Mouse (Mus musculus): ENCODE measurements around the gene Palm3. TPM values are rescaled to one million over a fixed set of nuclear protein-coding genes. Genes with fewer than 3 reads are reported as not detected.

Gene Palm3
- polyA plus RNA-seq, 2 experiments: 3.0 to 8.6 TPM

GRCm38 (mm10) chr8:84069750-84070149 lies 48.5 kb downstream of the Palm3 start:
- no peak for DNase-seq (ENCODE audit: low spot score)
- no peak for ATAC-seq (ENCODE audit: low FRiP score, low read depth)
- H3K4me2 ChIP-seq (replicated peaks; ENCODE audit: low read depth, low read length, severe bottlenecking): no peak overlapping the region
- H3K27ac ChIP-seq (replicated peaks; ENCODE audit: low read depth, low read length): no peak overlapping the region
- no peaks in the 10 kb centered on the region for H3K27me3 ChIP-seq (ENCODE audit: control insufficient read depth, insufficient read depth, low read length)
- H3K36me3 ChIP-seq (ENCODE audit: control insufficient read depth, insufficient read depth, low read length): no peaks in the 10 kb centered on the region
- no peak for TF ChIP-seq POLR2A (IDR thresholded peaks at IDR 0.05; ENCODE audit: borderline replicate concordance, extremely low read depth, insufficient read depth, insufficient read length)
- no peak overlapping the region for H3K4me3 ChIP-seq (replicated peaks; ENCODE audit: low read length)
- 74% methylated on average over 2 of the region's 2 CpGs for WGBS
- H3K9me3 ChIP-seq (ENCODE audit: control insufficient read depth, low read length): no peaks in the 10 kb centered on the region
- peaks cover 15% of the 10 kb centered on the region; the same call in 1 of the 2 replicates for H3K4me1 ChIP-seq (ENCODE audit: control insufficient read depth, insufficient read depth, low read length)
- H3K9ac ChIP-seq (ENCODE audit: low read depth, low read length, severe bottlenecking): no peak overlapping the region

DNA sequence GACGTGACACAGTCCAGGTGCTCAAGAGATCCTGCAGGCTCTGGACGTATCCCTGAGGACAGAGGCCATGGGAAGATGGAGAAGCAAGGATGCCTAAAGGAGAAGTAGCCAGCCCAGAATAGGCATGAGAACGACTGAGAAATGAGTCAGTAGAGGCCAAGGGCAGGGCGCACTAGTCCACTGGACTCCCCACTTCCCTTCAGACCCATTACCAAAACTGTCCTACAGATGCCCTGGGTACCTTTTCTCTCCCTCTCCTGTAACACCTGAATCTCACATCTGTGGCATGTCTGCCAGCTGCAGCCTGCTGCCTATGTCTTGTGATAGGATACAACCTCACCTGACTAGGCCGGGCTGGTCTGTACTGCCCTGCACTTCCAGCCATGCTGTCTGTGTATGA lies 49.0 kb downstream of the Palm3 start:
- no peak overlapping the region for H3K9ac ChIP-seq (ENCODE audit: low read depth, low read length, severe bottlenecking)
- 92% methylated on average over 5 of the region's 5 CpGs for WGBS
- no peaks in the 10 kb centered on the region for H3K27me3 ChIP-seq (ENCODE audit: control insufficient read depth, insufficient read depth, low read length)
- no peak for DNase-seq (ENCODE audit: low spot score)
- no peaks in the 10 kb centered on the region for H3K9me3 ChIP-seq (ENCODE audit: control insufficient read depth, low read length)
- no peak for ATAC-seq (ENCODE audit: low FRiP score, low read depth)
- TF ChIP-seq POLR2A (IDR thresholded peaks at IDR 0.05; ENCODE audit: borderline replicate concordance, extremely low read depth, insufficient read depth, insufficient read length): no peak
- peaks cover 15% of the 10 kb centered on the region; the same call in 1 of the 2 replicates for H3K4me1 ChIP-seq (ENCODE audit: control insufficient read depth, insufficient read depth, low read length)
- 0 out of 2 replicates have a peak, but pooled peaks cover under 1% of the 10 kb centered on the region for H3K36me3 ChIP-seq (ENCODE audit: control insufficient read depth, insufficient read depth, low read length)
- no peak overlapping the region for H3K27ac ChIP-seq (replicated peaks; ENCODE audit: low read depth, low read length)
- H3K4me3 ChIP-seq (replicated peaks; ENCODE audit: low read length): no peak overlapping the region
- no peak overlapping the region for H3K4me2 ChIP-seq (replicated peaks; ENCODE audit: low read depth, low read length, severe bottlenecking)

DNA sequence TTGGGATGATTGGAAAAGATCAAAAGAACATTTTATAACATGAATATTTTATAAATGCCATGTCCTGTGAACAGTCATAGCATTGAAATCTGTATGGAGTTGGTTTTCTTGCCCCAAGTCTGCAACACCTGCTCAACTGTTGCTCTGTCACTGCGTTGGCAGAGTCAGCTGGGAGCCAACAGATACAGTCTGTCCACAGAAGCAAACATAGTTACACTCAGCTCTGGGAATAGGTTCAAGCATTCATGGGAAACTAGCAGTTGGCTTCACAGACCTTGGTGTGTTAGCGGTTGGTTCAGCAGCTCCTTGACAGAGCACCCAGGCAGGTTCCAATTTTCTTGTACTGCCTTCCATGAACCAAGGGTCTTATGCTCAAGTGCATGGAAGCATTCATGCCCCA lies 49.4 kb downstream of the Palm3 start:
- Histone ChIP-seq H3K4me2 (replicated peaks; ENCODE audit: low read depth, low read length, severe bottlenecking) (no peak overlapping the region), H3K9ac (ENCODE audit: low read depth, low read length, severe bottlenecking) (no peak overlapping the region), H3K9me3 (ENCODE audit: control insufficient read depth, low read length) (no peaks in the 10 kb centered on the region), H3K27me3 (ENCODE audit: control insufficient read depth, insufficient read depth, low read length) (no peaks in the 10 kb centered on the region), H3K27ac (replicated peaks; ENCODE audit: low read depth, low read length) (no peak overlapping the region), H3K4me3 (replicated peaks; ENCODE audit: low read length) (no peak overlapping the region), H3K4me1 (ENCODE audit: control insufficient read depth, insufficient read depth, low read length) (peaks cover 15% of the 10 kb centered on the region; the same call in 1 of the 2 replicates), H3K36me3 (ENCODE audit: control insufficient read depth, insufficient read depth, low read length) (0 out of 2 replicates have a peak, but pooled peaks cover 5% of the 10 kb centered on the region)
- no peak for DNase-seq (ENCODE audit: low spot score)
- 88% methylated on average over 2 of the region's 2 CpGs for WGBS
- TF ChIP-seq POLR2A (IDR thresholded peaks at IDR 0.05; ENCODE audit: borderline replicate concordance, extremely low read depth, insufficient read depth, insufficient read length): no peak
- no peak for ATAC-seq (ENCODE audit: low FRiP score, low read depth)

DNA sequence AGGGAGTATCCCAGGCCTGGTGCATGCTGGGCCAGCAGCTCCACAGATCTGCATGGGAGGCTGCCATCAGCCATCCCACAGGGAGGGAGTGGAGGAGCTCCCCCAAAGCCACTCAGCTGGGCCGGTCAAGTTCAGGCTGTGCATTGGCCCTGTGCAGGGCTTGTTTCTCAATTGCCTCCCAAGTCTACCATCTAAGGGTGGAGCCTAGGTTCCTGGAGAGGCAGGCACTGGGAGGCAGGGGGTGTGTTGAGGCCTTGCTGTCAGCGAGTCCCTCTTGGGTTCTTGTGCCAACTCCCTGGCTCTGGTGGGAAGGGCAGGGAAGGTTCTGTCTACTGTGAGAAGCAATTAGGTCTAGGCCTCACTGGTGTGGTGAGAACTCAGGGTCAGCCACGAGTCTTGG lies 50.6 kb downstream of the Palm3 start:
- no peak overlapping the region for H3K4me3 ChIP-seq (replicated peaks; ENCODE audit: low read length)
- TF ChIP-seq POLR2A (IDR thresholded peaks at IDR 0.05; ENCODE audit: borderline replicate concordance, extremely low read depth, insufficient read depth, insufficient read length): no peak
- no peak overlapping the region for H3K27ac ChIP-seq (replicated peaks; ENCODE audit: low read depth, low read length)
- H3K36me3 ChIP-seq (ENCODE audit: control insufficient read depth, insufficient read depth, low read length): peaks cover 12% of the 10 kb centered on the region; the same call in 1 of the 2 replicates
- H3K4me1 ChIP-seq (ENCODE audit: control insufficient read depth, insufficient read depth, low read length): peaks cover 15% of the 10 kb centered on the region; the same call in 1 of the 2 replicates
- H3K27me3 ChIP-seq (ENCODE audit: control insufficient read depth, insufficient read depth, low read length): no peaks in the 10 kb centered on the region
- no peak for ATAC-seq (ENCODE audit: low FRiP score, low read depth)
- no peak overlapping the region for H3K9ac ChIP-seq (ENCODE audit: low read depth, low read length, severe bottlenecking)
- no peak overlapping the region for H3K4me2 ChIP-seq (replicated peaks; ENCODE audit: low read depth, low read length, severe bottlenecking)
- H3K9me3 ChIP-seq (ENCODE audit: control insufficient read depth, low read length): no peaks in the 10 kb centered on the region
- 75% methylated on average over 3 of the region's 3 CpGs for WGBS
- DNase-seq (ENCODE audit: low spot score): no peak

DNA sequence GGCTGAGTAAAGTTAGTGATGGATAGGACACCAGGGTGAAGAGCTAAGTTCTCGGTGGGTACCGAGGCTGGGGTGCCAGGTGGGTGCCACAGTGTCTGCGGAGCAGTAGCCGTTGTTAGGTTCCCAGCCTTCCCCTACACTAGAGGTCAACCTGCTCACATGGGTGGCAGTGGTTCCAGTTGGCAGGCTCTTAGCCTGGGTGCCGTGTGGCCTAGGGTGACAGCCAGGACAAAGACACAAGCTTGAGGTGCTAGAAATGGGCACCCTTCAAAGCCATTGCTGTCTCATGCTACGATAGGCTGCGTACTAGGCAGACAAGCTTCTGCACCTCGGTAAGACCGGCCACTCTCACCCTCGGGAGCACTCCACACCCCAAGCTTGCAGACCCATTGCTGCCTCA lies 51.0 kb downstream of the Palm3 start:
- no peak overlapping the region for H3K4me3 ChIP-seq (replicated peaks; ENCODE audit: low read length)
- 81% methylated on average over 10 of the region's 10 CpGs for WGBS
- H3K4me1 ChIP-seq (ENCODE audit: control insufficient read depth, insufficient read depth, low read length): peaks cover 15% of the 10 kb centered on the region; the same call in 1 of the 2 replicates
- no peak overlapping the region for H3K27ac ChIP-seq (replicated peaks; ENCODE audit: low read depth, low read length)
- peaks cover 16% of the 10 kb centered on the region; the same call in 1 of the 2 replicates for H3K36me3 ChIP-seq (ENCODE audit: control insufficient read depth, insufficient read depth, low read length)
- H3K9ac ChIP-seq (ENCODE audit: low read depth, low read length, severe bottlenecking): no peak overlapping the region
- H3K9me3 ChIP-seq (ENCODE audit: control insufficient read depth, low read length): no peaks in the 10 kb centered on the region
- no peaks in the 10 kb centered on the region for H3K27me3 ChIP-seq (ENCODE audit: control insufficient read depth, insufficient read depth, low read length)
- TF ChIP-seq POLR2A (IDR thresholded peaks at IDR 0.05; ENCODE audit: borderline replicate concordance, extremely low read depth, insufficient read depth, insufficient read length): no peak
- ATAC-seq (ENCODE audit: low FRiP score, low read depth): no peak
- no peak overlapping the region for H3K4me2 ChIP-seq (replicated peaks; ENCODE audit: low read depth, low read length, severe bottlenecking)
- no peak for DNase-seq (ENCODE audit: low spot score)
